Mouse (Mus musculus): Measurements from ENCODE around the gene Gcfc2. TPM values are rescaled to one million over a fixed set of nuclear protein-coding genes. Genes with fewer than 3 reads are reported as not detected.

The Gcfc2 gene
- 1.0 and 2.7 TPM in 2 replicates for polyA plus RNA-seq (2012; ENCODE audit: low replicate concordance)

GRCm38 (mm10) chr6:81923523-81924142, at the start of gene Gcfc2:
TSS of gene Gcfc2 (plus strand) at chr6:81923669.

GRCm38 (mm10) chr6:81965296-81966067, 42.0 kb downstream of the Gcfc2 start, which contains the start of gene Mrpl19:
TSS of gene Mrpl19 (minus strand) at chr6:81965958.

Other genes starting within 250 kb of the Gcfc2 start
- 1.0 and 4.9 TPM in 2 replicates for gene Mrpl19, start 42.3 kb downstream of the Gcfc2 start, polyA plus RNA-seq (2012; ENCODE audit: low replicate concordance)
- gene Eva1a, start 117.4 kb downstream of the Gcfc2 start, polyA plus RNA-seq (2012; ENCODE audit: low replicate concordance), result 1.0 and 4.0 TPM in 2 replicates

Data from leukemia stem cell, adult 10-12 weeks (primary cell).